ENCODE assay signal across 34 mouse cellular contexts in the genomic region with DNA sequence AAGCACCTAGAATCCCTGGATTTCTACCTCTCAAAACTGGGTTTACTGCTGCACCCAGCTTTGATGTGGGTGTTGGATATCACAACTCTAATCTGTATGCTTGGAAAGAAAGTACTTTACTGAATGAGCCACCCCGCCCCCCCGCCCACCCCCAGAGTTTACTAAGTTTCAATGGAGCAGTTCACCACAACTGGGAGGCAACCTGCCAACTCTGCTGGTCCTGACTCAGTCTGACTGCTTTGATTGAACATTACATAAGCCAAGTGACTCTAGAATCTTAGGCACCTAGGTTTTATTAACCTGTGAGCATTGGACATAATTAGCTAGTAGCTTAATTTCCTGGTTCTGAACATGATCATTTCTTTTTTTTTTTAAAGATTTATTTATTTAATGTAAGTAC. TPM values are rescaled to one million over a fixed set of nuclear protein-coding genes. Genes with fewer than 3 reads are reported as not detected.
DNase-seq lines count a peak whose midpoint lies in the region; ATAC-seq and TF ChIP-seq lines count a peak whose summit lies in the region.
"Had no signal": no experiment of that assay in that cellular context is flagged by ENCODE, and none has a peak within 500 bp of the region (broad histone marks: within the 10 kb centered on the region; RNA-seq: fewer than 3 reads in every experiment).

No protein-coding gene starts in this region.

- no peak overlapping the region for H3K9ac ChIP-seq in stomach, postnatal 0 days (ENCODE audit: low read length)
- H3K9ac ChIP-seq: embryonic facial prominence, embryonic 15.5 days; forebrain, postnatal 0 days; heart, embryonic 12.5 days; heart, embryonic 15.5 days; hindbrain, embryonic 13.5 days had no signal

- no peak overlapping the region for H3K4me2 ChIP-seq in stomach, postnatal 0 days (replicated peaks; ENCODE audit: low read depth)
- H3K4me2 ChIP-seq: embryonic facial prominence, embryonic 15.5 days; heart, embryonic 12.5 days; heart, embryonic 15.5 days; hindbrain, embryonic 13.5 days had no signal

- H3K27me3 ChIP-seq in stomach, postnatal 0 days (ENCODE audit: control insufficient read depth, insufficient read depth, low read length): no peaks in the 10 kb centered on the region
- H3K27me3 ChIP-seq: CH12.LX; embryonic facial prominence, embryonic 15.5 days; heart, embryonic 12.5 days; heart, embryonic 15.5 days; hindbrain, embryonic 13.5 days had no signal

- no peak overlapping the region for H3K4me3 ChIP-seq in stomach, postnatal 0 days (ENCODE audit: low read depth, low read length)
- H3K4me3 ChIP-seq: embryonic facial prominence, embryonic 15.5 days; gastrocnemius, adult 2 months; heart, embryonic 12.5 days; heart, embryonic 15.5 days; hindbrain, embryonic 10.5 days; hindbrain, embryonic 13.5 days had no signal

- ATAC-seq in CD4-positive, CD25-positive, alpha-beta regulatory T cell, adult 4 months: peak; percentile 40
- ATAC-seq in activated CD4-positive, CD25-positive, alpha-beta regulatory T cell, adult 4 months: peak; percentile 31
- ATAC-seq in stomach, postnatal 0 days (ENCODE audit: low FRiP score, low TSS enrichment): no peak
- ATAC-seq: forebrain, embryonic 14.5 days; forebrain, postnatal 0 days; hindbrain, embryonic 16.5 days; intestine, embryonic 16.5 days had no signal

- no peak for TF ChIP-seq CTCF in stomach, postnatal 0 days (IDR thresholded peaks at IDR 0.05; ENCODE audit: low read depth)

- H3K27ac ChIP-seq in stomach, postnatal 0 days (replicated peaks): no peak overlapping the region
- H3K27ac ChIP-seq: embryonic facial prominence, embryonic 15.5 days; gastrocnemius, adult 2 months; heart, embryonic 15.5 days; hindbrain, embryonic 10.5 days; hindbrain, embryonic 13.5 days had no signal

- no peaks in the 10 kb centered on the region for H3K9me3 ChIP-seq in stomach, postnatal 0 days (ENCODE audit: control insufficient read depth, low read length)
- H3K9me3 ChIP-seq: embryonic facial prominence, embryonic 15.5 days; G1E; heart, embryonic 12.5 days; heart, embryonic 15.5 days; hindbrain, embryonic 10.5 days; hindbrain, embryonic 13.5 days had no signal

- no peaks in the 10 kb centered on the region for H3K4me1 ChIP-seq in stomach, postnatal 0 days (replicated peaks; ENCODE audit: control insufficient read depth, insufficient read depth)
- H3K4me1 ChIP-seq: embryonic facial prominence, embryonic 15.5 days; heart, embryonic 12.5 days; heart, embryonic 15.5 days; hindbrain, embryonic 10.5 days; hindbrain, embryonic 13.5 days had no signal

- peak; percentile 47 for DNase-seq in CD4-positive helper T cell, adult 2 months (ENCODE audit: low read depth, low spot score)
- peak; percentile 22 for DNase-seq in stomach, postnatal 0 days (ENCODE audit: low spot score)
- no peak for DNase-seq in retina, embryonic 14.5 days (ENCODE audit: low spot score)
- no peak for DNase-seq in kidney, postnatal 10 days
- DNase-seq in layer of hippocampus, adult 9-10 months (ENCODE audit: low spot score): no peak
- DNase-seq: adrenal gland, postnatal 10 days; B cell, adult 2 months; cerebellum, adult 11 months; cerebellum, adult 2 months; cerebellum, adult 9-11 months; cerebellum, postnatal 36 days; embryo, embryonic 11 days; forebrain, postnatal 0 days; gastrocnemius, adult 2 months; gastrocnemius, postnatal 25 days; heart, adult 18-20 months; heart, postnatal 10 days; heart, postnatal 36 days had no signal

- 79% methylated on average over 2 of the region's 2 CpGs for WGBS in stomach, postnatal 0 days

- TF ChIP-seq EP300 in stomach, postnatal 0 days (optimal IDR thresholded peaks at IDR 0.05): no peak

- no peaks in the 10 kb centered on the region for H3K36me3 ChIP-seq in stomach, postnatal 0 days (ENCODE audit: control insufficient read depth, insufficient read depth, low read length)
- H3K36me3 ChIP-seq: embryonic facial prominence, embryonic 15.5 days; G1E; heart, embryonic 12.5 days; heart, embryonic 15.5 days; hindbrain, embryonic 10.5 days; hindbrain, embryonic 13.5 days had no signal

RNA-seq across cellular contexts. Expression of gene Khdc1a, which starts 35.1 kb away (rescaled TPM):
- 1 to 10 TPM; 1.9 to 2.1 TPM for polyA plus RNA-seq in CD4-positive, CD25-positive, alpha-beta regulatory T cell, adult 4 months (2017; shearing (Covaris generic))
- 1 to 10 TPM in 1 of 2 experiments, under 1 TPM in 1; 0.71 to 2.1 TPM for polyA plus RNA-seq in activated CD4-positive, CD25-positive, alpha-beta regulatory T cell, adult 4 months (2017; shearing (Covaris generic))
- polyA plus RNA-seq in stomach, postnatal 0 days (2015; fragmentation: Nextera tagmentation; extraction: Ambion mirVana): 0.05 and 0.12 TPM in 2 replicates
- polyA plus RNA-seq: cerebellum, adult 2 months; cortical plate, adult 2 months; embryonic facial prominence, embryonic 11.5 days; embryonic facial prominence, embryonic 15.5 days; forebrain, embryonic 11.5 days; forebrain, embryonic 14.5 days; forebrain, postnatal 0 days; frontal cortex, adult 2 months; G1E; heart, embryonic 12.5 days; hindbrain, embryonic 10.5 days; hindbrain, embryonic 13.5 days; hindbrain, embryonic 16.5 days; intestine, embryonic 16.5 days had no signal

RNA-seq across cellular contexts. Expression of gene Khdc1c, which starts 53.8 kb away (rescaled TPM):
- polyA plus RNA-seq in CD4-positive, CD25-positive, alpha-beta regulatory T cell, adult 4 months (2017; shearing (Covaris generic)): not detected
- polyA plus RNA-seq in activated CD4-positive, CD25-positive, alpha-beta regulatory T cell, adult 4 months (2017; shearing (Covaris generic)): not detected
- not detected in 2 replicates for polyA plus RNA-seq in stomach, postnatal 0 days (2015; fragmentation: Nextera tagmentation; extraction: Ambion mirVana)
- polyA plus RNA-seq: cerebellum, adult 2 months; cortical plate, adult 2 months; embryonic facial prominence, embryonic 11.5 days; embryonic facial prominence, embryonic 15.5 days; forebrain, embryonic 11.5 days; forebrain, embryonic 14.5 days; forebrain, postnatal 0 days; frontal cortex, adult 2 months; G1E; heart, embryonic 12.5 days; heart, embryonic 15.5 days; hindbrain, embryonic 10.5 days; hindbrain, embryonic 13.5 days; hindbrain, embryonic 16.5 days; intestine, embryonic 16.5 days had no signal

Comparison
In these comparisons a context has a peak if more than half of its experiments do, and no peak if none do; other contexts are left out.
1. DNase-seq: peak in CD4-positive helper T cell, adult 2 months (single experiment) and stomach, postnatal 0 days (single experiment); none in retina, embryonic 14.5 days (single experiment), kidney, postnatal 10 days (single experiment) and layer of hippocampus, adult 9-10 months (single experiment).